Mouse (Mus musculus) C2C12 (cell line): ENCODE data around the gene Unc79. TPM values are rescaled to one million over a fixed set of nuclear protein-coding genes. Genes with fewer than 3 reads are reported as not detected.

Source experiments
- H3K27me3 ChIP-seq: one replicate; pipeline ENCODE4 v1.6.1; 2011; ENCODE audit not compliant: control insufficient read depth, insufficient read depth, insufficient read length
- H3K36me3 ChIP-seq: one replicate; pipeline ENCODE4 v1.6.1; 2011; ENCODE audit not compliant: control insufficient read depth, insufficient read depth
- H3K4me3 ChIP-seq: one replicate; pipeline ENCODE4 v1.5.1; 2011; ENCODE audit warnings: mild to moderate bottlenecking, control low read depth; ENCODE audit not compliant: poor library complexity, insufficient read depth, severe bottlenecking
- H3K79me2 ChIP-seq: one replicate; pipeline ENCODE4 v1.6.1; 2011; ENCODE audit not compliant: control insufficient read depth, insufficient read depth
- H3K79me3 ChIP-seq: one replicate; pipeline ENCODE4 v1.6.1; 2011; ENCODE audit warnings: low read depth, control low read depth
- H3ac ChIP-seq: one replicate; pipeline ENCODE3; 2011; ENCODE audit warnings: low read depth; ENCODE audit not compliant: control insufficient read depth, insufficient read length
- CEBPB ChIP-seq: IDR thresholded peaks from one replicate; pipeline ENCODE4 v1.6.1; 2011; ENCODE audit warnings: low read depth, mild to moderate bottlenecking, control low read depth, moderate library complexity
- CTCF ChIP-seq: IDR thresholded peaks from one replicate; pipeline ENCODE4 v1.5.1; 2011; ENCODE audit not compliant: control insufficient read depth, insufficient read depth, insufficient read length
- FOSL1 ChIP-seq: IDR thresholded peaks from one replicate; pipeline ENCODE4 v1.8.0; 2011; ENCODE audit warnings: mild to moderate bottlenecking, low read length; ENCODE audit not compliant: poor library complexity, insufficient read depth, severe bottlenecking
- MAX ChIP-seq: IDR thresholded peaks from one replicate; pipeline ENCODE4 v1.6.1; 2011; ENCODE audit warnings: mild to moderate bottlenecking, control low read depth
- MYOD1 ChIP-seq: IDR thresholded peaks from one replicate; pipeline ENCODE4 v1.6.1; 2011; ENCODE audit warnings: low read depth; ENCODE audit not compliant: control insufficient read depth, insufficient read length
- MYOG ChIP-seq: IDR thresholded peaks from one replicate; pipeline ENCODE4 v1.6.1; 2011; ENCODE audit not compliant: control insufficient read depth, insufficient read length; ENCODE audit errors: extremely low read depth
- USF1 ChIP-seq: IDR thresholded peaks from one replicate; pipeline ENCODE4 v1.6.1; 2011; ENCODE audit warnings: low read depth, mild to moderate bottlenecking, control low read depth, moderate library complexity
- polyA plus RNA-seq: library from polyadenylated mRNA; unstranded; fragments of >200 nt; fragmentation: generic; extraction: Trizol; gene quantifications from one replicate; pipeline ENCODE4 v1.2.1, GENCODE M21; 2012; ENCODE audit warnings: missing spikeins

The Unc79 gene
- polyA plus RNA-seq, 1 experiment = not detected

DNA sequence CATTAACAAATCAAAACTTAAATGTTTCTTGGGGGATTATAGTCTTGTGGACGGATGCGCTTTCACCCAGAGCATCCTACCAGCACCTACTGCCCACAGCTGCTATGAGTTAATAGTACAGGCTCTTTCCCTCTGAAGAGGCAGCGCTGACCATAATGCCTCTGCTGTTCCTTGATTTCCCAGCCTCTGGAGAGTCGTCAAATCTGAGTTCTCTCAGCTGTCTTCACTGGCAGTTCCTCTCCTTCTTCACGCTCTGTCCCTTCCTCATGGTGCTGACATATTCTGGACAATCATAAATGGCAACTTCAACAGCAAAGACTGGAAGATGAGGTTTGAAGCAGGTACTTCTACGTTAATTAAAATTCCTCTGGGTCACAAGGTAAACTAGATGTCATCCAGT, 143.2 kb downstream of the Unc79 start:
- Histone ChIP-seq H3K79me2 (no peaks in the 10 kb centered on the region), H3K27me3 (no peaks in the 10 kb centered on the region), H3K79me3 (no peaks in the 10 kb centered on the region), H3K36me3 (no peaks in the 10 kb centered on the region), H3K4me3 (no peak overlapping the region), H3ac (no peak overlapping the region)
- TF ChIP-seq CTCF (no peak), CEBPB (no peak), FOSL1 (no peak), MAX (no peak), MYOG (no peak), USF1 (no peak), MYOD1 (no peak)

DNA sequence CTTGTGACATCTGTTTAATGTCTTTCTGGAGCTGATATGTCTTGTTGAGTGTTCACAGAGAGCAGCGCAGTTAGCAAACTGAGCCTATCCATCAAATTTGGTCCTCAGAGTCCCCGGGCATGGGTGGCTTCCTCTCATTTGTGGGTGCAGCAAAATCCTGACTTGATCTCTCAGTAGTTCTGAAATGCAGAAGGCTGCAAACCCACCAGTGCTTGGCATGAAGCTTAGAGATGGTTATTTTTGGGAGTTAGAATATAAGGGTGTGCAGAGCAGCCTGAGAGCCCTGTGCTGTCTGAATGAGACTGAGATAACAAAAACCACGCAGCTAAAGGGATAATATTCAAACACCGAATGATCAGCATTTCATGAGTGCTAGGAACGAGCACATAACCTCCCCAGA, 146.5 kb downstream of the Unc79 start:
- H3K4me3 ChIP-seq = no peak overlapping the region
- H3K27me3 ChIP-seq = no peaks in the 10 kb centered on the region
- no peaks in the 10 kb centered on the region for H3K36me3 ChIP-seq
- no peak for TF ChIP-seq USF1
- no peak for TF ChIP-seq MAX
- TF ChIP-seq FOSL1 = no peak
- TF ChIP-seq CTCF = no peak
- TF ChIP-seq MYOG = no peak
- no peak for TF ChIP-seq MYOD1
- TF ChIP-seq CEBPB = no peak
- H3K79me2 ChIP-seq = no peaks in the 10 kb centered on the region
- no peak overlapping the region for H3ac ChIP-seq
- H3K79me3 ChIP-seq = no peaks in the 10 kb centered on the region

DNA sequence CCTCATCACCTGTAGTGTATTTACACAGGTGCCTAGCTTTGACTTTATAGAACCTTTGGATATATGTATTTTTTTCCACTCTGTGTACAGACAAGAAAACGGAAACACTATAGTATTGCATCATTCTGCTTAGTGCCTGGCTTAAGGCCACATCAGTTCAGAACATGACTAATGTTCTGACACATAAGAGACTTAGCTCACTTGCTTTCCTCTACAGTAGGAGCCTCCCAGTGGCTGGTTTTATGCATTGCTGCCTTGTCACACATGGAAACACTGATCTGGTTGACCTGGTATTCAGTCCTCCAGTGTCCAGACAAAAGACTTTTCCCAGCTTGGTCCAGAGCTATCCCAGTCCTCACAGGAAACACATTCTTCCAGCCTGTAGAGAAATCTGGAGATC, 150.5 kb downstream of the Unc79 start:
- Histone ChIP-seq H3K79me3 (no peaks in the 10 kb centered on the region), H3K79me2 (no peaks in the 10 kb centered on the region), H3K36me3 (no peaks in the 10 kb centered on the region), H3K4me3 (no peak overlapping the region), H3ac (no peak overlapping the region), H3K27me3 (no peaks in the 10 kb centered on the region)
- TF ChIP-seq CEBPB = peak; percentile 85
- TF ChIP-seq MAX = no peak

DNA sequence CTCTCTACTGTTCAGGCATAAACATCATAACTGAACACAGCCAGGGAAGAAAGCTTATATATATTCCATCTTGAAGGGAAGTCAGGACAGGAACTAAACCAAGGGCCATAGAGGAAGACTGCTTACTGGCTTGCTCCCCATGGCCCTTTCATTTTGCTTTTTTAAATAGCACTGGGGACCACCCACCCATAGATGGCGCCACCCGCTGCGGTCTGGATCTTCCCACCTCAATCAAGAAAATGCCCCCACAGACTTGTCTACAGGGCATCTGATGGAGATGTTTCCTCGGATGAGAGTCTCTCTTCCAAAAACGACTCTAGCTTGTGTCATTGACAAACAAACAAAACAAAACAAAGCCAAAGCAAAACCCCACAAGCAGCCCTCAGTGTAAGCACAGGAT, 151.4 kb downstream of the Unc79 start:
- Histone ChIP-seq H3K4me3 (no peak overlapping the region), H3K79me3 (no peaks in the 10 kb centered on the region), H3K79me2 (no peaks in the 10 kb centered on the region), H3ac (no peak overlapping the region), H3K27me3 (no peaks in the 10 kb centered on the region), H3K36me3 (no peaks in the 10 kb centered on the region)
- TF ChIP-seq CTCF (no peak), CEBPB (no peak), MAX (no peak), MYOD1 (no peak), FOSL1 (no peak), MYOG (no peak), USF1 (no peak)

DNA sequence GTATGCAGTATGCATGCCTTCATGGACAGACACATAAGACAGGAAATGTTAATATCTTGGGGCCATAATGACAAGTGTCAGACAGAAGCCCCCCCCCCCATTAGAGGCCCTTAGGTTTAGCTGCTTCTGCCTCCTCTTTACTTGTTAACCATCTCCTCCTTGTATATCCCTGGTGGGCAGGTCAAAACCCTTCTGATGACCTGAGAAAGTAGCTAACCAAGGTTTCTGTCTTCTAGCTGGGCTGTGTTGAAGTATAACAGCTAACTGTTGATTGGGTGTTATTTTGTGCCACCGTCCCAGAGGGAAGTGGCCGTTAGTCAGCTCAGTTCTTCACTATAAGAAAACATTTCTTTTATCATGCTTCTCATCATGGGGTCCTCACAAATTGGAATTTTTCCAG, 154.4 kb downstream of the Unc79 start:
- Histone ChIP-seq H3K36me3 (no peaks in the 10 kb centered on the region), H3K79me3 (no peaks in the 10 kb centered on the region), H3K4me3 (no peak overlapping the region), H3ac (no peak overlapping the region), H3K27me3 (no peaks in the 10 kb centered on the region), H3K79me2 (no peaks in the 10 kb centered on the region)
- TF ChIP-seq MYOG = no peak
- TF ChIP-seq MYOD1 = no peak
- TF ChIP-seq USF1 = no peak
- no peak for TF ChIP-seq CTCF
- TF ChIP-seq MAX = no peak
- TF ChIP-seq CEBPB = no peak
- no peak for TF ChIP-seq FOSL1

DNA sequence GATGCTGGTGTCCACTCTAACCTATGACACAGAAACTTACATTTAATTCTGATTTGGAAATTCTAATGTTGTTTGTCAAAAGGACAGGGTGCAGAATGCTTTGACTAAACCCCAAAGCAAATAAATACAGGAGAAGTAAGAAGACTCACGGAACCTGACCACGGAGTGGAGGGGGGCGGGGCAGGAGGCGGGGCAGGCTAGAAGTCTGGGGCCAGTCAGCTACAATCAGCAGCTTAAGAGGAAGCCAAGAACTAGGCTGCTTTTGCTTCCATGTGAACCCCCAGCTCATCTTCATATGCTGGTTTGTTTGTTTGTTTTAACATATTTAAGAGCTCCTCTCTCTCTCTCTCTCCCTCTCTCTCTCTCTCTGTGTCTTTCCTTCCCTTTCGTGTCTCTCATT, 154.9 kb downstream of the Unc79 start:
- H3K4me3 ChIP-seq = no peak overlapping the region
- no peaks in the 10 kb centered on the region for H3K36me3 ChIP-seq
- H3ac ChIP-seq = no peak overlapping the region
- H3K79me3 ChIP-seq = no peaks in the 10 kb centered on the region
- H3K27me3 ChIP-seq = no peaks in the 10 kb centered on the region
- no peaks in the 10 kb centered on the region for H3K79me2 ChIP-seq
- TF ChIP-seq FOSL1 (no peak), USF1 (no peak), CTCF (no peak), CEBPB (no peak), MYOD1 (no peak), MYOG (no peak), MAX (no peak)
